Mouse (Mus musculus) liver, embryonic 14.5 days (tissue): ENCODE data around the gene Dcun1d1.

ENCODE experiments used
- CTCF ChIP-seq: IDR thresholded peaks from 2 replicates; pipeline ENCODE4 v1.5.1; 2016; ENCODE audit warnings: antibody characterized with exemption, low read depth, control low read depth
- EP300 ChIP-seq: IDR thresholded peaks from 2 replicates; pipeline ENCODE4 v1.6.1; 2016; ENCODE audit warnings: antibody characterized with exemption, low read depth

DNA sequence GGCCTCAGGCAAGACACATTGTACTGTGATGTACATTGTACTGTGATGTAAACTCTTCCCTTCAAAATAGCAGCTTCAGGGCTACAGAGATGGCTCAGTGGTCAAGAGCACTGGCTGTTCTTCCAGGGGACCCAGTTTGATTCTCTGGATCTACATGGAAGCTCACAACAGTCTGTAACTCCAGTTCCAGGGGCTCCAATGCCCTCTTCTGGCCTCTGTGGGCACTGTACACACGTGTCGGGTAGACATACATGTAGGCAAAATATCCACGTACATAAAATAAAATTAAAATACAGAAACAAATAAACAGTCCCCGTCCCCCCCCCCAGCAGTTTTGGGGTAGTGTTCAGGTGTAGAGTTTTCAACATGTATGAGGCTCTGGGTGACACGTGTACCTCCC, 25.7 kb upstream of the Dcun1d1 start:
- TF ChIP-seq CTCF (peak; percentile 59), EP300 (no peak)
